Mouse (Mus musculus): ENCODE results near the gene Fthl17f. TPM values are rescaled to one million over a fixed set of nuclear protein-coding genes. Genes with fewer than 3 reads are reported as not detected.
"Not testable (repeated sequence)": the region's sequence is repeated elsewhere in the genome, so short reads cannot be mapped to it uniquely, and the experiment has no call there.

The Fthl17f gene
- polyA plus RNA-seq (2012; rRNA removed) (not detected in 2 replicates), polyA plus RNA-seq (2014; fragmentation: Nextera tagmentation; extraction: Ambion mirVana) (not detected in 2 replicates)

DNA sequence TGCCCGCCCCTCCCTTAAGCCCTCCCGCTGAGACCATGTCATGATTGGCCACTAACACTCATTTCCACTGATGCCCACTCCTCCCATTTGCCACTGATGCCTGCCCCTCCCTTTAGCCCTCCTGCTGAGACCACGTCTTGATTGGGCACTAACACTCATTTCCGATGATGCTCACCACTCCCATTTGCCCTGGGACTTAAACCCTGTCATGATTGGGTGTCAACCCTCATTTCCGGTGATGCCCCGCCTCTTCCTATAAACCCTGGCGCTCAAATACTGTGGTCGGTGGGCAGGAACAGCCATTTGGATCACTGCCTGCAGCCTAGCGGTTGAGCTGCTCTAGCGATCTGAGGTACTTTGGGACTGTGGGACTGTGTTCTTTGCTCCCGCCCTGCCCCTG lies at the start of gene Fthl17f:
Gene Fthl17f (plus strand): TSS at position 301 of the 400 bp plus-strand sequence.
- not testable (repeated sequence) for H3K9me3 ChIP-seq (ENCODE audit: control insufficient read depth, low read length); H3K4me1 ChIP-seq (replicated peaks; ENCODE audit: control insufficient read depth in 2 of 2, insufficient read depth in 2 of 2, low read length in 1 of 2); H3K36me3 ChIP-seq (replicated peaks; ENCODE audit: control insufficient read depth, insufficient read depth, low read depth); DNase-seq (ENCODE audit: low read depth in 3 of 3, low spot score in 3 of 3); H3K4me3 ChIP-seq (ENCODE audit: insufficient read depth in 1 of 2, low read depth in 2 of 2, low read length in 2 of 2); H3K9ac ChIP-seq (replicated peaks); ATAC-seq (ENCODE audit: insufficient read depth); H3K4me2 ChIP-seq (ENCODE audit: low read depth); H3K27ac ChIP-seq; H3K27me3 ChIP-seq (ENCODE audit: control insufficient read depth, insufficient read depth, low read length)
- 78% methylated on average over 11 of the region's 11 CpGs for WGBS (ENCODE audit: insufficient replicate concordance)

- no peaks in the 10 kb centered on the region for H3K4me1 ChIP-seq (replicated peaks; ENCODE audit: control insufficient read depth in 2 of 2, insufficient read depth in 2 of 2, low read length in 1 of 2)
- no peaks in the 10 kb centered on the region for H3K36me3 ChIP-seq (replicated peaks; ENCODE audit: control insufficient read depth, insufficient read depth, low read depth)
- no peak for DNase-seq (ENCODE audit: low read depth in 3 of 3, low spot score in 3 of 3)
- no peak for ATAC-seq (ENCODE audit: insufficient read depth)
- WGBS (ENCODE audit: insufficient replicate concordance) = 30% methylated on average over 1 of the region's 1 CpGs
- no peaks in the 10 kb centered on the region for H3K9me3 ChIP-seq (ENCODE audit: control insufficient read depth, low read length)
- no peak overlapping the region for H3K4me3 ChIP-seq (ENCODE audit: insufficient read depth in 1 of 2, low read depth in 2 of 2, low read length in 2 of 2)
- no peaks in the 10 kb centered on the region for H3K27me3 ChIP-seq (ENCODE audit: control insufficient read depth, insufficient read depth, low read length)
- H3K27ac ChIP-seq = no peak overlapping the region
- TF ChIP-seq CTCF (IDR thresholded peaks at IDR 0.05; ENCODE audit: low read depth) = no peak
- TF ChIP-seq EP300 (IDR thresholded peaks at IDR 0.05; ENCODE audit: low read depth) = no peak
- H3K9ac ChIP-seq (replicated peaks) = no peak overlapping the region
- H3K4me2 ChIP-seq (ENCODE audit: low read depth) = no peak overlapping the region
These were observed 46.7 kb upstream of the Fthl17f start for GRCm38 (mm10) chrX:9016079-9016478.

DNA sequence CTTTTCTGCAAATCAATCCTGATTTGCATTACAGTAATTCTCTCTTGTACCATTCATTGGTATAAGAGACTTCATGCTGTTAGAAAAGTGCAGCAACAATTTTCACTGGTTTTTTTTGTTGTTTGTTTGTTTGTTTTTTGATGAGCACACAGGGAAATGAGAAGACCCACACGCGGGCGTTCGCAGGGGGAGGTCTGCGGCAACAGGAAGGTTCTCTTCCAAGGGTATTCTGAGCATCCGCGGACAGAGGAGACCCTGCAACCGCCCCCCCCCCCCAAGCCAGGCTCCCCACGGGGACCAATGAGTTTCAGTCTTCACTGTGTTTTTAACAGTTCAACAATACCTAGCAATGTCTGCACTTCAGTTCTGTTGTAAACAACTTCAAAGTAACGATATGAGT lies 43.3 kb upstream of the Fthl17f start:
- no peak for TF ChIP-seq CTCF (IDR thresholded peaks at IDR 0.05; ENCODE audit: low read depth)
- no peaks in the 10 kb centered on the region for H3K36me3 ChIP-seq (replicated peaks; ENCODE audit: control insufficient read depth, insufficient read depth, low read depth)
- no peaks in the 10 kb centered on the region for H3K27me3 ChIP-seq (ENCODE audit: control insufficient read depth, insufficient read depth, low read length)
- no peaks in the 10 kb centered on the region for H3K9me3 ChIP-seq (ENCODE audit: control insufficient read depth, low read length)
- H3K4me1 ChIP-seq (replicated peaks; ENCODE audit: control insufficient read depth in 2 of 2, insufficient read depth in 2 of 2, low read length in 1 of 2) = no peaks in the 10 kb centered on the region
- H3K27ac ChIP-seq = no peak overlapping the region
- H3K9ac ChIP-seq (replicated peaks) = no peak overlapping the region
- no peak for DNase-seq (ENCODE audit: low read depth in 3 of 3, low spot score in 3 of 3)
- WGBS (ENCODE audit: insufficient replicate concordance) = 43% methylated on average over 10 of the region's 10 CpGs
- H3K4me2 ChIP-seq (ENCODE audit: low read depth) = no peak overlapping the region
- no peak for ATAC-seq (ENCODE audit: insufficient read depth)
- H3K4me3 ChIP-seq (ENCODE audit: insufficient read depth in 1 of 2, low read depth in 2 of 2, low read length in 2 of 2) = no peak overlapping the region

- no CpG with 5 or more reads among the region's 10 CpGs for WGBS (ENCODE audit: insufficient replicate concordance)
- not testable (repeated sequence) for H3K9me3 ChIP-seq (ENCODE audit: control insufficient read depth, low read length)
These were observed 29.6 kb upstream of the Fthl17f start, which contains the start of gene Fthl17e for GRCm38 (mm10) chrX:9033193-9033592. Fthl17e (plus strand) TSS chrX:9033493.

GRCm38 (mm10) chrX:9041611-9042010 lies 21.2 kb upstream of the Fthl17f start:
- H3K4me2 ChIP-seq (ENCODE audit: low read depth); H3K27ac ChIP-seq; H3K9me3 ChIP-seq (ENCODE audit: control insufficient read depth, low read length); H3K27me3 ChIP-seq (ENCODE audit: control insufficient read depth, insufficient read depth, low read length); H3K4me1 ChIP-seq (replicated peaks; ENCODE audit: control insufficient read depth in 2 of 2, insufficient read depth in 2 of 2, low read length in 1 of 2); H3K36me3 ChIP-seq (replicated peaks; ENCODE audit: control insufficient read depth, insufficient read depth, low read depth); H3K4me3 ChIP-seq (ENCODE audit: insufficient read depth in 1 of 2, low read depth in 2 of 2, low read length in 2 of 2); H3K9ac ChIP-seq (replicated peaks); DNase-seq (ENCODE audit: low read depth in 3 of 3, low spot score in 3 of 3); ATAC-seq (ENCODE audit: insufficient read depth): not testable (repeated sequence)
- WGBS (ENCODE audit: insufficient replicate concordance) = 15% methylated on average over 3 of the region's 4 CpGs
- peak; percentile 34 for TF ChIP-seq CTCF (IDR thresholded peaks at IDR 0.05; ENCODE audit: low read depth)

More at GRCm38 (mm10) chrX:9033193-9033592, 29.6 kb upstream of the Fthl17f start, which contains the start of gene Fthl17e:
- H3K27ac ChIP-seq; H3K4me2 ChIP-seq (ENCODE audit: low read depth); H3K4me1 ChIP-seq (replicated peaks; ENCODE audit: control insufficient read depth in 2 of 2, insufficient read depth in 2 of 2, low read length in 1 of 2); ATAC-seq (ENCODE audit: insufficient read depth); H3K36me3 ChIP-seq (replicated peaks; ENCODE audit: control insufficient read depth, insufficient read depth, low read depth); H3K27me3 ChIP-seq (ENCODE audit: control insufficient read depth, insufficient read depth, low read length); H3K9ac ChIP-seq (replicated peaks); H3K4me3 ChIP-seq (ENCODE audit: insufficient read depth in 1 of 2, low read depth in 2 of 2, low read length in 2 of 2); DNase-seq (ENCODE audit: low read depth in 3 of 3, low spot score in 3 of 3): not testable (repeated sequence)
